Mouse (Mus musculus) heart, postnatal 10 days (tissue): ENCODE data around the gene Lelp1. TPM values are rescaled to one million over a fixed set of nuclear protein-coding genes. Genes with fewer than 3 reads are reported as not detected.
A peak's percentile ranks its signal among the peaks of the same experiment; 100 is the strongest.

Experiments used
- DNase-seq, 2 experiments: peaks; one replicate each; pipeline ENCODE4 v3.0.0; 2021
- intact Hi-C: fragments of 180-260 bp; cut with DNase I; formaldehyde crosslinking; loops from one replicate; pipeline ENCODE4 v1.15.1; 2025
- total RNA-seq, 2 experiments: library from RNA; stranded (reverse); gene quantifications; 2 replicates each; pipeline ENCODE4 v1.2.3; 2021

The Lelp1 gene
- total RNA-seq, result not detected

GRCm38 (mm10) chr3:92142644-92143043, at the start of gene Lelp1:
Lelp1 (minus strand) TSS chr3:92142744.
- intact Hi-C loops, result loop anchor here (10.0 kb wide), 1 partner anchor 762 kb away; no protein-coding TSS in a partner anchor
- DNase-seq, result no peak

GRCm38 (mm10) chr3:92176880-92177279, 34.3 kb upstream of the Lelp1 start:
- no peak for DNase-seq
- intact Hi-C loops, result no loop called here

- intact Hi-C loops, result no loop called here
- DNase-seq, result no peak
Observed at GRCm38 (mm10) chr3:92169847-92170246, 27.3 kb upstream of the Lelp1 start.

- DNase-seq, result peak; percentile 20 to 36
- intact Hi-C loops, result loop anchor here (5.0 kb wide), 1 partner anchor 449 kb away; no protein-coding TSS in a partner anchor
Observed at GRCm38 (mm10) chr3:92153322-92153721, 10.8 kb upstream of the Lelp1 start.

- DNase-seq, result peak; percentile 42 to 49
Observed at GRCm38 (mm10) chr3:92150631-92151277, 8.2 kb upstream of the Lelp1 start.

GRCm38 (mm10) chr3:92147913-92148312, 5.4 kb upstream of the Lelp1 start:
- DNase-seq, result no peak
- intact Hi-C loops, result loop anchor here (10.0 kb wide), 1 partner anchor 757 kb away; no protein-coding TSS in a partner anchor

More at GRCm38 (mm10) chr3:92150631-92151277, 8.2 kb upstream of the Lelp1 start:
- intact Hi-C loops, result loop anchor here (2.0 to 5.0 kb wide), 3 partner anchors 360 to 620 kb away; no protein-coding TSS in a partner anchor

- DNase-seq, result no peak
- intact Hi-C loops, result loop anchor here (10.0 kb wide), 1 partner anchor 757 kb away; no protein-coding TSS in a partner anchor
Observed at GRCm38 (mm10) chr3:92147420-92147819, 4.9 kb upstream of the Lelp1 start.

GRCm38 (mm10) chr3:92123847-92124246, 18.7 kb downstream of the Lelp1 start, which contains the start of gene Prr9:
Prr9 (minus strand) TSS chr3:92123947.
- intact Hi-C loops, result no loop called here
- no peak for DNase-seq

- DNase-seq, result no peak
- intact Hi-C loops, result no loop called here
Observed at GRCm38 (mm10) chr3:92120902-92121301, 21.6 kb downstream of the Lelp1 start.

- DNase-seq, result peak in 1 of 2 experiments; percentile 12
- intact Hi-C loops, result no loop called here
Observed at GRCm38 (mm10) chr3:92117930-92118329, 24.6 kb downstream of the Lelp1 start.

GRCm38 (mm10) chr3:92111526-92111925, 31.0 kb downstream of the Lelp1 start:
- intact Hi-C loops, result no loop called here
- no peak for DNase-seq

- DNase-seq, result no peak
- intact Hi-C loops, result no loop called here
Observed at GRCm38 (mm10) chr3:92110790-92111189, 31.8 kb downstream of the Lelp1 start.

GRCm38 (mm10) chr3:92106582-92106981, 36.0 kb downstream of the Lelp1 start:
- intact Hi-C loops, result loop anchor here (1.0 kb wide), 1 partner anchor 55 kb away; no protein-coding TSS in a partner anchor
- peak; percentile 26 to 38 for DNase-seq

Other genes with a start within 250 kb of the Lelp1 start
- not detected for gene Pglyrp3, start 128.2 kb downstream of the Lelp1 start, total RNA-seq
- gene Lor, start 59.6 kb downstream of the Lelp1 start, total RNA-seq, result not detected
- not detected for gene Prr9, start 18.8 kb downstream of the Lelp1 start, total RNA-seq
- not detected for gene Sprr2a1, start 73.1 kb upstream of the Lelp1 start, total RNA-seq
- gene Sprr2a2, start 73.2 kb upstream of the Lelp1 start, total RNA-seq, result 1 to 10 TPM; 2.6 to 3.4 TPM
- not detected for gene Sprr2a3, start 142.7 kb upstream of the Lelp1 start, total RNA-seq
- gene Sprr2b, start 173.9 kb upstream of the Lelp1 start, total RNA-seq, result not detected
- gene Sprr2d, start 196.4 kb upstream of the Lelp1 start, total RNA-seq, result not detected
- not detected for gene Sprr2e, start 209.4 kb upstream of the Lelp1 start, total RNA-seq
- not detected for gene Sprr2f, start 222.4 kb upstream of the Lelp1 start, total RNA-seq
- gene Sprr2h, start 242.9 kb upstream of the Lelp1 start, total RNA-seq, result not detected